Mouse (Mus musculus): Measurements from ENCODE around the gene Ptp4a2. TPM values are rescaled to one million over a fixed set of nuclear protein-coding genes. Genes with fewer than 3 reads are reported as not detected.

Ptp4a2 gene
- total and polyA plus RNA-seq, 3 experiments: 51.6 to 199 (median 194) TPM

GRCm38 (mm10) chr4:129827611-129828010 is 16.6 kb downstream of the Ptp4a2 start:
- no peak for DNase-seq
- H3K27me3 ChIP-seq (ENCODE audit: control insufficient read depth, insufficient read depth, low read length): no peaks in the 10 kb centered on the region
- H3K4me3 ChIP-seq: no peak overlapping the region
- H3K27ac ChIP-seq: peak overlapping the region; percentile 52
- no peak overlapping the region; the same call in 1 of the 2 replicates for H3K9ac ChIP-seq (ENCODE audit: low read depth, low read length)
- WGBS: 37% methylated on average over 3 of the region's 3 CpGs
- TF ChIP-seq EP300 (IDR thresholded peaks at IDR 0.05; ENCODE audit: insufficient read depth, low read depth, low read length): no peak
- no peak for TF ChIP-seq POLR2A (IDR thresholded peaks at IDR 0.05; ENCODE audit: insufficient read depth, low read depth, low read length)
- TF ChIP-seq CTCF (IDR thresholded peaks at IDR 0.05): no peak
- H3K36me3 ChIP-seq (ENCODE audit: control insufficient read depth, insufficient read depth, low read length): peaks cover 74% of the 10 kb centered on the region
- peaks cover 8% of the 10 kb centered on the region for H3K79me2 ChIP-seq (replicated peaks; ENCODE audit: control insufficient read depth, insufficient read depth, low read length)
- intact Hi-C loops (cut with DNase I): no loop called here
- H3K4me1 ChIP-seq (ENCODE audit: control insufficient read depth, insufficient read depth, low read length): peaks cover 32% of the 10 kb centered on the region

- WGBS: 8% methylated on average over 3 of the region's 3 CpGs
- intact Hi-C loops (cut with DNase I): no loop called here
- no peak for DNase-seq
- Histone ChIP-seq H3K27ac (peak overlapping the region; percentile 52), H3K4me1 (ENCODE audit: control insufficient read depth, insufficient read depth, low read length) (peaks cover 33% of the 10 kb centered on the region), H3K9ac (ENCODE audit: low read depth, low read length) (peak overlapping the region; percentile 42), H3K4me3 (no peak overlapping the region), H3K79me2 (replicated peaks; ENCODE audit: control insufficient read depth, insufficient read depth, low read length) (peaks cover 9% of the 10 kb centered on the region), H3K36me3 (ENCODE audit: control insufficient read depth, insufficient read depth, low read length) (peaks cover 76% of the 10 kb centered on the region), H3K27me3 (ENCODE audit: control insufficient read depth, insufficient read depth, low read length) (no peaks in the 10 kb centered on the region)
- TF ChIP-seq CTCF (IDR thresholded peaks at IDR 0.05): no peak
- TF ChIP-seq EP300 (IDR thresholded peaks at IDR 0.05; ENCODE audit: insufficient read depth, low read depth, low read length): no peak
- no peak for TF ChIP-seq POLR2A (IDR thresholded peaks at IDR 0.05; ENCODE audit: insufficient read depth, low read depth, low read length)
These were observed 17.1 kb downstream of the Ptp4a2 start for GRCm38 (mm10) chr4:129828081-129828480.

- Histone ChIP-seq H3K79me2 (replicated peaks; ENCODE audit: control insufficient read depth, insufficient read depth, low read length) (peaks cover 8% of the 10 kb centered on the region), H3K4me3 (no peak overlapping the region), H3K9ac (ENCODE audit: low read depth, low read length) (no peak overlapping the region), H3K27ac (peak overlapping the region; percentile 31), H3K27me3 (ENCODE audit: control insufficient read depth, insufficient read depth, low read length) (no peaks in the 10 kb centered on the region), H3K36me3 (ENCODE audit: control insufficient read depth, insufficient read depth, low read length) (peaks cover 70% of the 10 kb centered on the region), H3K4me1 (ENCODE audit: control insufficient read depth, insufficient read depth, low read length) (peaks cover 34% of the 10 kb centered on the region)
- TF ChIP-seq POLR2A (IDR thresholded peaks at IDR 0.05; ENCODE audit: insufficient read depth, low read depth, low read length): no peak
- no peak for TF ChIP-seq CTCF (IDR thresholded peaks at IDR 0.05)
- 30% methylated on average over 1 of the region's 1 CpGs for WGBS
- no peak for DNase-seq
- intact Hi-C loops (cut with DNase I): no loop called here
These were observed 18.8 kb downstream of the Ptp4a2 start for GRCm38 (mm10) chr4:129829799-129830198.

- peak overlapping the region; percentile 31 for H3K27ac ChIP-seq
These were observed 19.4 kb downstream of the Ptp4a2 start for GRCm38 (mm10) chr4:129830343-129830944.

GRCm38 (mm10) chr4:129834581-129834980 is 23.6 kb downstream of the Ptp4a2 start:
- Histone ChIP-seq H3K4me3 (peak overlapping the region; percentile 10; the same call in 1 of the 2 replicates), H3K27ac (peak overlapping the region; percentile 13; the same call in 1 of the 2 replicates), H3K9ac (ENCODE audit: low read depth, low read length) (no peak overlapping the region), H3K79me2 (replicated peaks; ENCODE audit: control insufficient read depth, insufficient read depth, low read length) (peaks cover 7% of the 10 kb centered on the region), H3K27me3 (ENCODE audit: control insufficient read depth, insufficient read depth, low read length) (no peaks in the 10 kb centered on the region), H3K4me1 (ENCODE audit: control insufficient read depth, insufficient read depth, low read length) (peaks cover 22% of the 10 kb centered on the region), H3K36me3 (ENCODE audit: control insufficient read depth, insufficient read depth, low read length) (peaks cover 40% of the 10 kb centered on the region)
- TF ChIP-seq CTCF (IDR thresholded peaks at IDR 0.05): no peak
- 0 out of 2 replicates have a peak, but pooled peaks have one; percentile 15 for TF ChIP-seq POLR2A (IDR thresholded peaks at IDR 0.05; ENCODE audit: insufficient read depth, low read depth, low read length)
- WGBS: 13% methylated on average over 6 of the region's 6 CpGs
- DNase-seq: no peak
- intact Hi-C loops (cut with DNase I): no loop called here

More at GRCm38 (mm10) chr4:129830343-129830944, 19.4 kb downstream of the Ptp4a2 start:
- Histone ChIP-seq H3K27me3 (ENCODE audit: control insufficient read depth, insufficient read depth, low read length) (no peaks in the 10 kb centered on the region), H3K4me3 (no peak overlapping the region), H3K4me1 (ENCODE audit: control insufficient read depth, insufficient read depth, low read length) (peaks cover 35% of the 10 kb centered on the region), H3K9ac (ENCODE audit: low read depth, low read length) (no peak overlapping the region), H3K36me3 (ENCODE audit: control insufficient read depth, insufficient read depth, low read length) (peaks cover 66% of the 10 kb centered on the region), H3K79me2 (replicated peaks; ENCODE audit: control insufficient read depth, insufficient read depth, low read length) (peaks cover 8% of the 10 kb centered on the region)
- TF ChIP-seq CTCF (IDR thresholded peaks at IDR 0.05) (no peak), POLR2A (IDR thresholded peaks at IDR 0.05; ENCODE audit: insufficient read depth, low read depth, low read length) (no peak), EP300 (IDR thresholded peaks at IDR 0.05; ENCODE audit: insufficient read depth, low read depth, low read length) (no peak)
- no peak for DNase-seq
- WGBS: 54% methylated on average over 8 of the region's 8 CpGs
- intact Hi-C loops (cut with DNase I): no loop called here

- Histone ChIP-seq H3K27me3 (ENCODE audit: control insufficient read depth, insufficient read depth, low read length) (no peaks in the 10 kb centered on the region), H3K79me2 (replicated peaks; ENCODE audit: control insufficient read depth, insufficient read depth, low read length) (peaks cover 9% of the 10 kb centered on the region), H3K36me3 (ENCODE audit: control insufficient read depth, insufficient read depth, low read length) (peaks cover 40% of the 10 kb centered on the region), H3K4me3 (no peak overlapping the region), H3K4me1 (ENCODE audit: control insufficient read depth, insufficient read depth, low read length) (peaks cover 17% of the 10 kb centered on the region), H3K27ac (peak overlapping the region; percentile 13; the same call in 1 of the 2 replicates), H3K9ac (ENCODE audit: low read depth, low read length) (no peak overlapping the region)
- intact Hi-C loops (cut with DNase I): no loop called here
- TF ChIP-seq CTCF (IDR thresholded peaks at IDR 0.05): no peak
- no peak for DNase-seq
- 81% methylated on average over 7 of the region's 7 CpGs for WGBS
These were observed 24.3 kb downstream of the Ptp4a2 start for GRCm38 (mm10) chr4:129835296-129835695.

Data from heart, adult 2 months (tissue).